Mouse (Mus musculus) myocyte (in vitro differentiated cells): ENCODE data around the gene Ipo9.

Source experiments
- E2F4 ChIP-seq: IDR thresholded peaks from one replicate; pipeline ENCODE4 v1.6.1; 2011; ENCODE audit warnings: mild to moderate bottlenecking, control low read depth, moderate library complexity; ENCODE audit not compliant: insufficient read depth
- MAX ChIP-seq: IDR thresholded peaks from one replicate; pipeline ENCODE4 v1.6.1; 2011; ENCODE audit warnings: low read depth, mild to moderate bottlenecking, control low read depth
- POLR2A ChIP-seq: IDR thresholded peaks from one replicate; pipeline ENCODE4 v1.6.1; 2011; ENCODE audit warnings: low read depth, mild to moderate bottlenecking, control low read depth, moderate library complexity; ENCODE audit not compliant: insufficient read length
- POLR2AphosphoS2 ChIP-seq: IDR thresholded peaks from one replicate; pipeline ENCODE4 v1.6.1; 2011; ENCODE audit warnings: low read depth, control low read depth; ENCODE audit not compliant: insufficient read length
- USF1 ChIP-seq: IDR thresholded peaks from one replicate; pipeline ENCODE4 v1.6.1; 2011; ENCODE audit warnings: low read depth, mild to moderate bottlenecking, control low read depth, moderate library complexity

- TF ChIP-seq USF1: no peak
- TF ChIP-seq POLR2A: no peak
- TF ChIP-seq MAX: no peak
- no peak for TF ChIP-seq POLR2AphosphoS2
- no peak for TF ChIP-seq E2F4
Measured at GRCm38 (mm10) chr1:135408973-135409372, 21.3 kb downstream of the Ipo9 start.
